Mouse (Mus musculus): Measurements from ENCODE around the gene Rpl7a. TPM values are rescaled to one million over a fixed set of nuclear protein-coding genes. Genes with fewer than 3 reads are reported as not detected.

Gene Rpl7a
- total and polyA plus RNA-seq, 3 experiments = 1,142 to 3,395 (median 3,077) TPM

- Histone ChIP-seq H3K9me3 (replicated peaks; ENCODE audit: low read length) (no peaks in the 10 kb centered on the region), H3K27ac (ENCODE audit: insufficient read depth, low read depth) (no peak overlapping the region), H3K4me2 (ENCODE audit: insufficient read depth, low read depth, poor library complexity, severe bottlenecking) (no peak overlapping the region), H3K27me3 (replicated peaks) (no peaks in the 10 kb centered on the region), H3K36me3 (replicated peaks in 1 of 2; ENCODE audit: control insufficient read depth in 1 of 2, insufficient read depth in 1 of 2, low read length in 1 of 2) (peaks cover 82 to 90% of the 10 kb centered on the region in 2 experiments), H3K4me1 (ENCODE audit: control insufficient read depth in 1 of 2, insufficient read depth in 2 of 2) (peaks cover 3 to 15% of the 10 kb centered on the region in 2 experiments; a peak in 3 of 4 replicates), H3K9ac (ENCODE audit: insufficient read depth, low read depth) (no peak overlapping the region), H3K79me2 (replicated peaks; ENCODE audit: control insufficient read depth, extremely low read depth, insufficient read depth, poor library complexity, severe bottlenecking) (peaks cover 8% of the 10 kb centered on the region), H3K4me3 (replicated peaks in 1 of 3; ENCODE audit: low read depth in 2 of 3, low read length in 2 of 3, poor library complexity in 1 of 3) (no peak overlapping the region)
- in situ Hi-C loops (cut with MboI; ENCODE audit: low pct_ligation_motif_present, low pct_unique_long_range_greater_than_20kb, low sequenced_read_pairs) (no loop called here), dilution Hi-C loops (cut with MboI; ENCODE audit: extremely low pct_ligation_motif_present, extremely low pct_unique_long_range_greater_than_20kb, low sequenced_read_pairs) (no loop called here)
- TF ChIP-seq CTCF (conservative IDR thresholded peaks at IDR 0.05 in 1 of 2, IDR thresholded peaks at IDR 0.05 in 1 of 2; ENCODE audit: low read depth in 2 of 2, low read length in 2 of 2) = no peak
- TF ChIP-seq EP300 (IDR thresholded peaks at IDR 0.05; ENCODE audit: low read length) = no peak
- TF ChIP-seq MAFK (IDR thresholded peaks at IDR 0.05; ENCODE audit: insufficient replicate concordance, low read length) = no peak
- no peak for TF ChIP-seq TCF12 (IDR thresholded peaks at IDR 0.05; ENCODE audit: low read depth, low read length)
- no peak for TF ChIP-seq PAX5 (IDR thresholded peaks at IDR 0.05; ENCODE audit: low read length)
- no peak for TF ChIP-seq ZNF384 (IDR thresholded peaks at IDR 0.05; ENCODE audit: low read depth, low read length)
- no peak for TF ChIP-seq NRF1 (IDR thresholded peaks at IDR 0.05; ENCODE audit: low read depth, low read length)
- TF ChIP-seq IRF4 (IDR thresholded peaks at IDR 0.05; ENCODE audit: low read depth, low read length) = no peak
- no peak for TF ChIP-seq USF1 (IDR thresholded peaks at IDR 0.05; ENCODE audit: low read depth, low read length)
- no peak for TF ChIP-seq RAD21 (IDR thresholded peaks at IDR 0.05; ENCODE audit: low read depth, low read length)
- TF ChIP-seq GABPA (IDR thresholded peaks at IDR 0.05; ENCODE audit: insufficient replicate concordance, low read depth, low read length) = no peak
- no peak for TF ChIP-seq SMC3 (IDR thresholded peaks at IDR 0.05; ENCODE audit: low read depth, low read length)
- no peak for TF ChIP-seq ZMIZ1 (IDR thresholded peaks at IDR 0.05; ENCODE audit: low read depth, low read length)
- no peak for TF ChIP-seq CHD2 (IDR thresholded peaks at IDR 0.05; ENCODE audit: low read length)
- no peak for TF ChIP-seq HCFC1 (IDR thresholded peaks at IDR 0.05; ENCODE audit: low read depth, low read length)
- no peak for DNase-seq (ENCODE audit: extremely low read depth)
Observed at GRCm38 (mm10) chr2:26957488-26957859, 46.9 kb downstream of the Rpl7a start.

- no peak overlapping the region for H3K4me2 ChIP-seq (ENCODE audit: insufficient read depth, low read depth, poor library complexity, severe bottlenecking)
- peaks cover 4 to 28% of the 10 kb centered on the region in 2 experiments; a peak in 3 of 4 replicates for H3K4me1 ChIP-seq (ENCODE audit: control insufficient read depth in 1 of 2, insufficient read depth in 2 of 2)
- dilution Hi-C loops (cut with MboI; ENCODE audit: extremely low pct_ligation_motif_present, extremely low pct_unique_long_range_greater_than_20kb, low sequenced_read_pairs) = no loop called here
- no peak overlapping the region for H3K27ac ChIP-seq (ENCODE audit: insufficient read depth, low read depth)
- H3K27me3 ChIP-seq (replicated peaks) = no peaks in the 10 kb centered on the region
- H3K79me2 ChIP-seq (replicated peaks; ENCODE audit: control insufficient read depth, extremely low read depth, insufficient read depth, poor library complexity, severe bottlenecking) = peaks cover 23% of the 10 kb centered on the region
- no peak for DNase-seq (ENCODE audit: extremely low read depth)
- H3K9ac ChIP-seq (ENCODE audit: insufficient read depth, low read depth) = no peak overlapping the region
- TF ChIP-seq CTCF (conservative IDR thresholded peaks at IDR 0.05 in 1 of 2, IDR thresholded peaks at IDR 0.05 in 1 of 2; ENCODE audit: low read depth in 2 of 2, low read length in 2 of 2) = peak in 1 of 2 experiments; percentile 43; a peak in 1 of 4 replicates
- no peak for TF ChIP-seq CHD1 (IDR thresholded peaks at IDR 0.05; ENCODE audit: low read depth, low read length)
- in situ Hi-C loops (cut with MboI; ENCODE audit: low pct_ligation_motif_present, low pct_unique_long_range_greater_than_20kb, low sequenced_read_pairs) = no loop called here
- H3K9me3 ChIP-seq (replicated peaks; ENCODE audit: low read length) = no peaks in the 10 kb centered on the region
- no peak overlapping the region for H3K4me3 ChIP-seq (replicated peaks in 1 of 3; ENCODE audit: low read depth in 2 of 3, low read length in 2 of 3, poor library complexity in 1 of 3)
- H3K36me3 ChIP-seq (replicated peaks in 1 of 2; ENCODE audit: control insufficient read depth in 1 of 2, insufficient read depth in 1 of 2, low read length in 1 of 2) = peaks cover 52 to 65% of the 10 kb centered on the region in 2 experiments
Observed at GRCm38 (mm10) chr2:26960756-26961155, 50.2 kb downstream of the Rpl7a start.

Other genes starting within 250 kb of the Rpl7a start
- not detected in 2 replicates for gene Lcn4, start 239.5 kb upstream of the Rpl7a start, total RNA-seq (2012; rRNA removed)
- gene Lcn4, start 239.5 kb upstream of the Rpl7a start, total RNA-seq (2014; rRNA removed) = not detected in 2 replicates
- gene Lcn4, start 239.5 kb upstream of the Rpl7a start, polyA plus RNA-seq (2012; ENCODE audit: insufficient read length, low read depth) = not detected in 2 replicates
- gene Abo, start 45.8 kb upstream of the Rpl7a start, total RNA-seq (2012; rRNA removed) = not detected in 2 replicates
- gene Abo, start 45.8 kb upstream of the Rpl7a start, total RNA-seq (2014; rRNA removed) = not detected in 2 replicates
- gene Abo, start 45.8 kb upstream of the Rpl7a start, polyA plus RNA-seq (2012; ENCODE audit: insufficient read length, low read depth) = not detected in 2 replicates
- gene Surf6, start 7.9 kb upstream of the Rpl7a start, total RNA-seq (2012; rRNA removed) = 29.0 and 37.4 TPM in 2 replicates
- 34.8 and 37.7 TPM in 2 replicates for gene Surf6, start 7.9 kb upstream of the Rpl7a start, total RNA-seq (2014; rRNA removed)
- gene Surf6, start 7.9 kb upstream of the Rpl7a start, polyA plus RNA-seq (2012; ENCODE audit: insufficient read length, low read depth) = 47.5 and 52.1 TPM in 2 replicates
- gene Med22, start 87 bp upstream of the Rpl7a start, total RNA-seq (2012; rRNA removed) = 27.7 and 41.3 TPM in 2 replicates
- gene Med22, start 87 bp upstream of the Rpl7a start, total RNA-seq (2014; rRNA removed) = 34.4 and 42.1 TPM in 2 replicates
- gene Med22, start 87 bp upstream of the Rpl7a start, polyA plus RNA-seq (2012; ENCODE audit: insufficient read length, low read depth) = 35.4 and 37.3 TPM in 2 replicates
- 28.7 and 36.9 TPM in 2 replicates for gene Surf2, start 5.6 kb downstream of the Rpl7a start, total RNA-seq (2012; rRNA removed)
- gene Surf2, start 5.6 kb downstream of the Rpl7a start, total RNA-seq (2014; rRNA removed) = 39.9 and 43.9 TPM in 2 replicates
- 74.5 and 77.1 TPM in 2 replicates for gene Surf2, start 5.6 kb downstream of the Rpl7a start, polyA plus RNA-seq (2012; ENCODE audit: insufficient read length, low read depth)
- gene Surf1, start 5.8 kb downstream of the Rpl7a start, total RNA-seq (2012; rRNA removed) = 58.7 and 64.6 TPM in 2 replicates
- gene Surf1, start 5.8 kb downstream of the Rpl7a start, total RNA-seq (2014; rRNA removed) = 43.4 and 48.1 TPM in 2 replicates
- 83.9 and 86.9 TPM in 2 replicates for gene Surf1, start 5.8 kb downstream of the Rpl7a start, polyA plus RNA-seq (2012; ENCODE audit: insufficient read length, low read depth)
- gene Surf4, start 23.2 kb downstream of the Rpl7a start, total RNA-seq (2012; rRNA removed) = 140 and 168 TPM in 2 replicates
- 99.2 and 109 TPM in 2 replicates for gene Surf4, start 23.2 kb downstream of the Rpl7a start, total RNA-seq (2014; rRNA removed)
- gene Surf4, start 23.2 kb downstream of the Rpl7a start, polyA plus RNA-seq (2012; ENCODE audit: insufficient read length, low read depth) = 143 and 161 TPM in 2 replicates
- gene Stkld1, start 23.3 kb downstream of the Rpl7a start, total RNA-seq (2012; rRNA removed) = 0.08 and 0.13 TPM in 2 replicates
- 0.19 TPM in 1 of 2 replicates, not detected in the other for gene Stkld1, start 23.3 kb downstream of the Rpl7a start, total RNA-seq (2014; rRNA removed)
- 0.29 and 0.33 TPM in 2 replicates for gene Stkld1, start 23.3 kb downstream of the Rpl7a start, polyA plus RNA-seq (2012; ENCODE audit: insufficient read length, low read depth)
- 53.6 and 66.4 TPM in 2 replicates for gene Rexo4, start 53.6 kb downstream of the Rpl7a start, total RNA-seq (2012; rRNA removed)
- 67.2 and 69.1 TPM in 2 replicates for gene Rexo4, start 53.6 kb downstream of the Rpl7a start, total RNA-seq (2014; rRNA removed)
- 74.8 and 83.4 TPM in 2 replicates for gene Rexo4, start 53.6 kb downstream of the Rpl7a start, polyA plus RNA-seq (2012; ENCODE audit: insufficient read length, low read depth)
- gene Adamts13, start 62.7 kb downstream of the Rpl7a start, total RNA-seq (2012; rRNA removed) = 0.13 and 0.17 TPM in 2 replicates
- not detected in 2 replicates for gene Adamts13, start 62.7 kb downstream of the Rpl7a start, total RNA-seq (2014; rRNA removed)
- gene Adamts13, start 62.7 kb downstream of the Rpl7a start, polyA plus RNA-seq (2012; ENCODE audit: insufficient read length, low read depth) = 0.17 TPM in 1 of 2 replicates, not detected in the other
- gene Cacfd1, start 99.2 kb downstream of the Rpl7a start, total RNA-seq (2012; rRNA removed) = 9.9 and 10.3 TPM in 2 replicates
- 5.4 and 6.4 TPM in 2 replicates for gene Cacfd1, start 99.2 kb downstream of the Rpl7a start, total RNA-seq (2014; rRNA removed)
- gene Cacfd1, start 99.2 kb downstream of the Rpl7a start, polyA plus RNA-seq (2012; ENCODE audit: insufficient read length, low read depth) = 18.8 and 20.2 TPM in 2 replicates
- 49.8 and 55.9 TPM in 2 replicates for gene Slc2a6, start 117.2 kb downstream of the Rpl7a start, total RNA-seq (2012; rRNA removed)
- 37.3 and 43.3 TPM in 2 replicates for gene Slc2a6, start 117.2 kb downstream of the Rpl7a start, total RNA-seq (2014; rRNA removed)
- gene Slc2a6, start 117.2 kb downstream of the Rpl7a start, polyA plus RNA-seq (2012; ENCODE audit: insufficient read length, low read depth) = 17.1 and 22.1 TPM in 2 replicates
- not detected in 2 replicates for gene Mymk, start 161.4 kb downstream of the Rpl7a start, total RNA-seq (2012; rRNA removed)
- gene Mymk, start 161.4 kb downstream of the Rpl7a start, total RNA-seq (2014; rRNA removed) = not detected in 2 replicates
- gene Mymk, start 161.4 kb downstream of the Rpl7a start, polyA plus RNA-seq (2012; ENCODE audit: insufficient read length, low read depth) = not detected in 2 replicates
- gene Adamtsl2, start 168.6 kb downstream of the Rpl7a start, total RNA-seq (2012; rRNA removed) = 0.13 TPM in 1 of 2 replicates, not detected in the other
- gene Adamtsl2, start 168.6 kb downstream of the Rpl7a start, total RNA-seq (2014; rRNA removed) = not detected in 2 replicates
- not detected in 2 replicates for gene Adamtsl2, start 168.6 kb downstream of the Rpl7a start, polyA plus RNA-seq (2012; ENCODE audit: insufficient read length, low read depth)
- gene Fam163b, start 231.7 kb downstream of the Rpl7a start, total RNA-seq (2012; rRNA removed) = not detected in 2 replicates
- not detected in 2 replicates for gene Fam163b, start 231.7 kb downstream of the Rpl7a start, total RNA-seq (2014; rRNA removed)
- gene Fam163b, start 231.7 kb downstream of the Rpl7a start, polyA plus RNA-seq (2012; ENCODE audit: insufficient read length, low read depth) = not detected in 2 replicates